Mouse (Mus musculus) gastrocnemius, adult 8-10 months (tissue): Measurements from ENCODE around the gene Kel. TPM values are rescaled to one million over a fixed set of nuclear protein-coding genes. Genes with fewer than 3 reads are reported as not detected.

Experiments
- DNase-seq, 2 experiments: peaks; one replicate each; pipeline ENCODE4 v3.0.0; 2022; ENCODE audit warnings: low spot score in 2 of 2
- total RNA-seq, 4 experiments: library from RNA; stranded (reverse); gene quantifications; 2 replicates each; pipeline ENCODE4 v1.2.4; 2022

Gene Kel
- total RNA-seq, 4 experiments from 2014 or later, result not detected

GRCm38 (mm10) chr6:41646672-41647071 lies 57.5 kb downstream of the Kel start:
- DNase-seq, result no peak

- no peak for DNase-seq
Measured at GRCm38 (mm10) chr6:41646220-41646619, 57.9 kb downstream of the Kel start.

DNA sequence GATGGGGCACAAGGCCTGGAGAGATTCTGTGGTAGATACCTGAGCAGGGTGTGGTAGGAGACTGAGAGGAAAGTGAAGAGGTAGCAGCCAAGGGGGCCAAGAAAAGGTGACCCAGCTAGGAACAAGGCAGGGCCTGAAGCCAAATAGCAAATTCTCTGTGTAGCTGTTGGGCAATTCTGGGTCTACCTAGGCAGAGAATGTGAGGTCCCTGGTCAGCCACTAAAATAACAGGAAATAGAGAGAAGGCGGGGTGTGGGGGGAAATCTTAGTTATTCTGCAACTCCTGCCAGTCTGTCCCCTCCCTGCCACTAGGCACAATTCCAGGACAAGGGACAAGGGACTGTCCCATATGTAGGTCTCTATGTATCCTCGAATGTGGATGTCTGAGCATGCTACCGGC lies 60.9 kb downstream of the Kel start:
- no peak for DNase-seq

GRCm38 (mm10) chr6:41642765-41643164 lies 61.4 kb downstream of the Kel start:
- no peak for DNase-seq

GRCm38 (mm10) chr6:41641173-41641866 lies 62.8 kb downstream of the Kel start:
- DNase-seq, result no peak

- DNase-seq, result no peak
Measured at GRCm38 (mm10) chr6:41640449-41640848, 63.7 kb downstream of the Kel start.

DNA sequence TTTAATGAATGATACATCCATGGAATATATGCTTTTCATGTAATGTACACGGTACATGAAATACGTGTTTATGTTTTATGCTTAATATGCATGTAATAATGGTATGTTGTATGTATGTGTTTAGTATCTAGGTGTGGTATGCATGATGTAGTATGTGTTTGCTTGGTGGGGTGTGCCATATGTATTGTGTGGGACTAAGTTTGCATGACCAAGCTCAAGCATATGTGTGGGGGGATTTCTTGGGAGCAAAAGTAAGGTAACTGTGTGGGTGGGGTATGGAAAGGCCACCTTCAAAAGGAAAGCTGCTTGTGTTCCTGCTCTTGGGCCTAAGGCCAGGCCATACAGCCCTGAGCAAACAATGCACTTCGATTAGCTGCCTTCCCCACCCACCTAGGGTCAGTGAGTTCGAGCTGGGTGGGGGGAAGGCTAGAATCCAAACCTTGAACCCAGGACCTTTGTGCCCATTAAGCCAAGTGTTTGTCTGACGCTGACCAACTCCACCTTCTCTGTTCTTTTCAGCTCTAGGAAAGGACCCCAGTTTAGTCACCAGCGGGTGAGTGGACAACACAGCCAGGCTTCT lies 66.1 kb downstream of the Kel start:
- no peak for DNase-seq

GRCm38 (mm10) chr6:41637393-41637792 lies 66.7 kb downstream of the Kel start:
- no peak for DNase-seq

Other genes starting within 250 kb of the Kel start
- not detected for gene Prss1, start 245.4 kb downstream of the Kel start, total RNA-seq
- gene Prss2, start 182.6 kb downstream of the Kel start, total RNA-seq, result not detected
- 1 to 10 TPM in 1 of 4 experiments, under 1 TPM in 3; 0.39 to 1.2 (median 0.71) TPM for gene Ephb6, start 98.9 kb downstream of the Kel start, total RNA-seq
- gene Trpv6, start 67.9 kb downstream of the Kel start, total RNA-seq, result not detected
- gene Trpv5, start 23.6 kb downstream of the Kel start, total RNA-seq, result not detected
- not detected for gene Llcfc1, start 19.9 kb downstream of the Kel start, total RNA-seq
- gene Olfr459, start 70.8 kb upstream of the Kel start, total RNA-seq, result not detected
- gene Pip, start 143.2 kb upstream of the Kel start, total RNA-seq, result not detected
- gene Sval2, start 148.7 kb upstream of the Kel start, total RNA-seq, result not detected
- gene Sval1, start 247.3 kb upstream of the Kel start, total RNA-seq, result not detected